Mouse (Mus musculus) E14TG2a.4 (cell line): Measurements from ENCODE around the gene Mrpl36.

ENCODE experiments used
- CTCF ChIP-seq: conservative IDR thresholded peaks from 2 replicates; pipeline ENCODE4 v1.5.1; 2014; ENCODE audit warnings: low read length
- NANOG ChIP-seq: IDR thresholded peaks from 2 replicates; pipeline ENCODE4 v1.6.1; 2014; ENCODE audit warnings: borderline replicate concordance, low read length, mixed read lengths

GRCm38 (mm10) chr13:73346743-73347142 is 18.4 kb downstream of the Mrpl36 start:
- TF ChIP-seq CTCF (no peak), NANOG (no peak)
